Mouse (Mus musculus) right cerebral cortex, postnatal 10 days (tissue): Measurements from ENCODE around the gene Hist1h2an.
A peak's percentile ranks its signal among the peaks of the same experiment; 100 is the strongest.
"Not testable (repeated sequence)": the region's sequence is repeated elsewhere in the genome, so short reads cannot be mapped to it uniquely, and the experiment has no call there.

ENCODE experiments used
- DNase-seq, 2 experiments: peaks; one replicate each; pipeline ENCODE4 v3.0.0; 2021; ENCODE audit warnings: low spot score in 2 of 2

Hist1h2an gene

DNA sequence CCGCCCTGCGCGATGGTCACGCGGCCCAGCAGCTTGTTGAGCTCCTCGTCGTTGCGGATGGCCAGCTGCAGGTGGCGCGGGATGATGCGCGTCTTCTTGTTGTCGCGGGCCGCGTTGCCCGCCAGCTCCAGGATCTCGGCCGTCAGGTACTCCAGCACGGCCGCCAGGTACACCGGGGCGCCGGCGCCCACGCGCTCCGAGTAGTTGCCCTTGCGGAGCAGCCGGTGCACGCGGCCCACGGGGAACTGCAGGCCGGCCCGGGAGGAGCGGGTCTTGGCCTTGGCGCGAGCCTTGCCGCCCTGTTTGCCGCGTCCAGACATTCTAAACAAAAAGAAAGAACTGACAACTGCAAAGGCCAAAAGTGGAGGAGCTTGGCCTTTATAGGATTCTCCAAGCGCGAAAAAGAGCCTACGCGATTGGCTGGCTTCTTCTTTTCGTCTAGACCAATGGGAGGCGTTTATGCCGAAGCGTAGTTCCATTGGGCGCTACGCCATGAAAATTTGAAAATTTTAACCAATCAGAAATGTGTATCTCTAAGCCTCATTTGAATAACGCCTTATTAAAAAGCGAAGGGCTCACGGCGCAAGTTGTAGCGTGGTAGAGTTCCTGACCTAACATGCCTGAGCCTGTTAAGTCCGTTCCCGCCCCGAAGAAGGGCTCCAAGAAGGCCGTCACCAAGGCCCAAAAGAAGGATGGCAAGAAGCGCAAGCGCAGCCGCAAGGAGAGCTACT lies at the start of gene Hist1h2an, which contains the start of gene Hist1h2bp:
Hist1h2an (minus strand) TSS at position 320 of the 731 bp plus-strand sequence.
Hist1h2bp (plus strand) TSS at position 563 of the 731 bp plus-strand sequence.
- peak; percentile 92 to 95 for DNase-seq

DNA sequence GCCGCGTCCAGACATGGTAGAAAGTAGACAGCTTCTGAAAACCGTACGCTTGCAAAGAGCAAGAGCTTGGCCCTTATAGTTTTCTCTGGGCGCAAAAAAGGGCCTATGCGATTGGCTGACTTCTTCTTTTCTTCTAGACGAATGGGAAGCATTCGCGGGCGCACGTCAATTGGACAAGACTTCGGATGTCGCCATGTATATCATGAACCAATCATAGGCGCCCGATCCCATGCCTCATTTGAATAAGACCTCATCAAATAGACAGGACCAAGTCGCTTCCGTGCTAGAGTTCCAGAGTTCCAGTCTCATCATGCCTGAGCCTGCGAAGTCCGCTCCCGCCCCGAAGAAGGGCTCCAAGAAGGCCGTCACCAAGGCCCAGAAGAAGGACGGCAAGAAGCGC lies 46.4 kb upstream of the Hist1h2an start, which contains the start of the genes Hist1h2ap and Hist1h2br:
Hist1h2ap (minus strand) TSS at position 47 of the 400 bp plus-strand sequence.
Hist1h2br (plus strand) TSS at position 283 of the 400 bp plus-strand sequence.
- DNase-seq: not testable (repeated sequence)

DNA sequence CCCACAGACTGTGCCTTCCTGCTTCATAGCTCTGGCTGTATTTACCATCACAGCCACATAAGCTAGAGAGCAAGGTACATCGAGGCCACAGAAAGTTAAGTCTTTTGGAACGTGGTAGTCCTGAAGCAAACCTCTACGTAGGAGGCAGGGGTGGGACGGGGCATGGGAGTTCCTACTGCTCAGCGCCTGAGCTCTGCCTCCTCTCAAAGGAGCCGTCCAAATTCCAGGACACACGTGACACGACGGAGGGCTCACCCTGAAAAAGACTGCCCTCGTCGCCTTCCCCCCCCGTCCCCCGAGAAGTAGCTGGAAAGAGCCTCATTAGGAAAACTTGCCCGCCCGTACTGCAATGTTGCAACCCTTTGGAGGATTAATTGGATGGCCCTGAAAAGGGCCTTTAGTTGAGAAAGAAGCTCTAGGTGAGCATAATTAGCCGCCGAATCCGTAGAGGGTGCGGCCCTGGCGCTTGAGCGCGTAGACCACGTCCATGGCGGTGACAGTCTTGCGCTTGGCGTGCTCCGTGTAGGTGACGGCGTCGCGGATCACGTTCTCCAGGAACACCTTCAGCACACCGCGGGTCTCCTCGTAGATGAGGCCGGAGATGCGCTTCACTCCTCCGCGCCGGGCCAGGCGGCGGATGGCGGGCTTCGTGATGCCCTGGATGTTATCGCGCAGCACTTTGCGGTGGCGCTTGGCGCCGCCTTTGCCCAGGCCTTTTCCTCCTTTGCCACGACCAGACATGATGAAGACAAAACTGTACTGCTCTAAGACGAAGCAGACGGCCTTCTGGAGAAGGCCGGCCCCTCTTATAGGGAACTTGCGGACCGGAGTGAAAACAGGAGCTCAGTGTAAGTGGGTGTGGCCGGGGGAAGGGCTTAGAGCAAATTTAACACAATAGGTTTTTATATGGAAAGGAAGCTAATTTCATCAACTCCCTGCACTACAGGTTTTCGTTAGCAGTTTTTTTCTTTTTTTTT lies 44.7 kb upstream of the Hist1h2an start, which contains the start of gene Hist1h4n:
Hist1h4n (minus strand) TSS at position 779 of the 977 bp plus-strand sequence.
- DNase-seq: peak; percentile 24 to 45

DNA sequence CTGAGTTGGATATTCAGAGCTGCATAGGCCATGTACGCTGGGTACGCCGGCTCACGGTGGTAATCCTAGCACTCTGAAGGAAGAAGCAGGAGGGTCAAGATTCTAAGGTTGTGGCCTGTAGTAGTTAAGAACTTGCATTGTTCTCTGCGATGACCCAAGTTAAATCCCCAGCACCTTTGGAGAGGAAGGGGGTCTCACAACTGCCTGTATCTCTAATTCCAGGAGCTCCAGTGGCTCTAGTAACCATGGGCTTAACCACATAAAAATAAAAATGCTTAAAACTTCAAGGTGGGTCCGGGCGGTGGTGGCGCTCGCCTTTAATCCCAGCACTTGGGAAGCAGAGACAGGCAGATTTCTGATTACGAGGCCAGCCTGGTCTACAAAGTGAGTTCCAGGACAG lies 43.3 kb upstream of the Hist1h2an start:
- no peak for DNase-seq

DNA sequence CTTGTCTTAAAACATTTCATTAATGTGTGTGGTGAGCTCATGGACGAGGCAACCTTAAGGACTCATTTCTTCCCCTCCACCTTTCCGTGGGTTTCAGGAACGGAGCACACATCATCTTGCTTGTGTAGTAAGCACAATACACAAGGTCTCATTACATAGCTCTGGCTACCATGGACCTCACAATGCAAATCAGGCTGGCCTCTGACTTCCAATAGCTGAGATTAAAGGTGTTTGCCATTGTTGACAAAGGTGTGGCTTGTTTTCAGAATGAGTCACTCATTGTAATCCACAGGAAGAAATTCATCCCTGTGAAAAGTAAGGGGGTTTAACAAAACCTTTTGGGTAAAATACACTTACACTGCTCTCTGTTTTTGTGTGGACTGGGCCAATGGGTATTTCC lies 41.5 kb upstream of the Hist1h2an start:
- no peak for DNase-seq

DNA sequence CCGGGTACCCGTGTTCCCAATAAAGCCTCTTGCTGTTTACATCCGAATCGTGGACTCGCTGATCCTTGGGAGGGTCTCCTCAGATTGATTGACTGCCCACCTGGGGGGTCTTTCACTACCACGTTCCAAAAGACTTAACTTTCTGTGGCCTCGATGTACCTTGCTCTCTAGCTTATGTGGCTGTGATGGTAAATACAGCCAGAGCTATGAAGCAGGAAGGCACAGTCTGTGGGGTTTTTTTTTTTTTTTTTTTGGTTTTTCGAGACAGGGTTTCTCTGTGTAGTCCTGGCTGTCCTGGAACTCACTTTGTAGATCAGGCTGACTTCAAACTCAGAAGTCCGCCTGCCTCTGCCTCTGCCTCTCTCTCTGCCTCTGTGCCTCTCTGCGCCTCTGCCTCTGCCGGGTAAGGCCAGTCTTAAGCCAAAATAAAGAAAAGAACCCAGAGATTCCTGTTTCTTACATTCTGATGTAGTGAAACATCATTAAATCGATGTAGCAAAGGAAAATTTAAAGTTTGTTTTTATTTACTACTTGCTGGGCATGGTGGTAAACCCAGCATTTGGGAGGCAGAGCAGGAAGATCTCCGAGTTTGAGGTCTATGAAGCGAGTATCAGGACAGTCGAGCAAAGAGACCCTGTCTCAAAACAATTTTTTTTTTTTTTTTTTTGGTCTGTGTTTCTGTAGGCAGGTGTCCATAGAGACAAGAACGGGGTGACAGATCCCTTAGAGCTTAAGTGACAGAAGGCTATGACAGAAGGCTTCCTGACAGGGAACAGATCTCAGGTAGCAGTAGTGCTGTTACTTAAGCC lies 33.3 kb upstream of the Hist1h2an start:
- not testable (repeated sequence) for DNase-seq

DNA sequence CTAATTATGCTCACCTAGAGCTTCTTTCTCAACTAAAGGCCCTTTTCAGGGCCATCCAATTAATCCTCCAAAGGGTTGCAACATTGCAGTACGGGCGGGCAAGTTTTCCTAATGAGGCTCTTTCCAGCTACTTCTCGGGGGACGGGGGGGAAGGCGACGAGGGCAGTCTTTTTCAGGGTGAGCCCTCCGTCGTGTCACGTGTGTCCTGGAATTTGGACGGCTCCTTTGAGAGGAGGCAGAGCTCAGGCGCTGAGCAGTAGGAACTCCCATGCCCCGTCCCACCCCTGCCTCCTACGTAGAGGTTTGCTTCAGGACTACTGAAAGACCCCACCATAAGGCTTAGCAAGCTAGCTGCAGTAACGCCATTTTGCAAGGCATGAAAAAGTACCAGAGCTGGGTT lies 25.1 kb upstream of the Hist1h2an start:
- not testable (repeated sequence) for DNase-seq

DNA sequence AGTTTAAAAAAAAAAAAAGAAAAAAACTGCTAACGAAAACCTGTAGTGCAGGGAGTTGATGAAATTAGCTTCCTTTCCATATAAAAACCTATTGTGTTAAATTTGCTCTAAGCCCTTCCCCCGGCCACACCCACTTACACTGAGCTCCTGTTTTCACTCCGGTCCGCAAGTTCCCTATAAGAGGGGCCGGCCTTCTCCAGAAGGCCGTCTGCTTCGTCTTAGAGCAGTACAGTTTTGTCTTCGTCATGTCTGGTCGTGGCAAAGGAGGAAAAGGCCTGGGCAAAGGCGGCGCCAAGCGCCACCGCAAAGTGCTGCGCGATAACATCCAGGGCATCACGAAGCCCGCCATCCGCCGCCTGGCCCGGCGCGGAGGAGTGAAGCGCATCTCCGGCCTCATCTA lies 24.5 kb upstream of the Hist1h2an start, which contains the start of gene Hist1h4m:
Hist1h4m (plus strand) TSS at position 208 of the 400 bp plus-strand sequence.
- peak in 1 of 2 experiments; percentile 39 for DNase-seq

DNA sequence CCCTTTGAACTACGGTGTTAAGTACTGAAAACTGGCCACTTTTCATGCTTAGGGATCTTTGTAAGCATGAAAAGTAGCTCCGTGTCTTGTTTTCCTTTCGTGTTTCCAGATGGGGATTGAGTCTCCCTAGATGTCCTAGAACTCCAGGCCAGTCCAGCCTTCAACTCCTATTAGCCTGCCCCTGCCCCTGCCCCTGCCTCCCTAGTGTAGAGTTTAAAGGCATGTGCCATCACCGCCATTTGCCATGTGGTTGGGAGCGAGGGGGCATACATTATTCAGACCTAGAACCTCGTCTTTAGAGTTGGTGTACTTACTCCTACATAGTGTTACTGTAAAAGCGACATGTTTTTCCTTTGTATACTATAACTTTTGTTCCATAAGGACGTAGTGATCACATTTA lies 24.1 kb upstream of the Hist1h2an start:
- DNase-seq: not testable (repeated sequence)

DNA sequence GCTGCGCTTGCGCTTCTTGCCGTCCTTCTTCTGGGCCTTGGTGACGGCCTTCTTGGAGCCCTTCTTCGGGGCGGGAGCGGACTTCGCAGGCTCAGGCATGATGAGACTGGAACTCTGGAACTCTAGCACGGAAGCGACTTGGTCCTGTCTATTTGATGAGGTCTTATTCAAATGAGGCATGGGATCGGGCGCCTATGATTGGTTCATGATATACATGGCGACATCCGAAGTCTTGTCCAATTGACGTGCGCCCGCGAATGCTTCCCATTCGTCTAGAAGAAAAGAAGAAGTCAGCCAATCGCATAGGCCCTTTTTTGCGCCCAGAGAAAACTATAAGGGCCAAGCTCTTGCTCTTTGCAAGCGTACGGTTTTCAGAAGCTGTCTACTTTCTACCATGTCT lies 23.1 kb upstream of the Hist1h2an start, which contains the start of the genes Hist1h2bq and Hist1h2ao:
Hist1h2bq (minus strand) TSS at position 125 of the 400 bp plus-strand sequence.
Hist1h2ao (plus strand) TSS at position 393 of the 400 bp plus-strand sequence.
- DNase-seq: not testable (repeated sequence)

DNA sequence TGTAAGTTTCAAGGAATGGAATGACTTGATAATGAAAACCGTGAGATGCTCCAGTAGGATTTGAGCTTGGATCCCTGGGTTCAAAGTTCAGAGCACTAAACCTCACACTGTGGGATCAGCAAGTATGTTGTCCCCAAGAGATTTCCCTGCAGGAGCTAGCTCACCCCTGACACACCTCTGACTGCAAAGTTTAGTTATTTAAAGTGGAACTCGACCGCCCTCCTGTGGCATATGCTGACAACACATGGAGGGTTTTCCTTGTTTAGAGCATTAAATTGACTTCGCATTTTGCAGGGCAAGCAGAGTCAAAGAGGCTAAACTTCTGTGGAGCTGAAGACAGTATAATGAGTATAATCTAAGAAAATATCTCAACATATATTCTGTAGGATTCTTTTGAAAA lies 16.0 kb upstream of the Hist1h2an start:
- not testable (repeated sequence) for DNase-seq

DNA sequence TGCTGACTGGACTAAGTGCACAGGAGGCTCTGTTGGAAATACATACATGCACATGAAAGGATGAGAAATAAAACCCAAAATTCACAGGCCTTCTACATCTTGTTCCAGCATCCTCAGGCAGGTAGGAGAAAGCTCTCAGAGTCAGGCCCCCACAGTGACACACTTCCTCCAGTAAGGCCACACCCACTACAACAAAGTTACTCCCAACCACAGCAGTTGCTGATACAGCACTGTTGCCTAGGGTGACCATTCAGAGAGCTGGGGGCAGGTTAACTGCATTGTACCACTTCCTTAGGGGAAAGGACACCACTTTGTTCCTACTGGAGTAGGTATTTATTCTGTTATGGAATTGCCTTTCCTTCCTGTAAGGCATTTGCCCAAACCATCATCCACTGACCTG lies 10.1 kb upstream of the Hist1h2an start:
- DNase-seq: not testable (repeated sequence)

DNA sequence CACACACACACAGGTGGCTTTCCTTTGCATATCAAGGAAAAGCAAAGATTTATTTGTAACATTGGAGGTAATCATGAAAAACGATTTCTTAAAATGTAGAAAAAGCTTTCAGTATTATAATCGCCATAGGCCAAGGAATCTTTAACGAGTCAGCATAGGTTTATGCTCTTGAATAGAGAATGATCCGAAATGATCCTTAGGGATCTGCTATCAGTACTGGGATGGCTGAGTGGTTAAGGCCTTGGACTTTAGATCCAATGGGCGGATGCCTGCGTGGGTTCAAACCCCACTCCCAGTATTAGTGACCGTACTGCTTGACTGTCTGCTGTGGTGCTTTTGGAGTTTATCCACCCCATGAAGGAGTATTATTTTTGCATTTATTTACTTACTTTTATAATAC lies 8.6 kb upstream of the Hist1h2an start:
- DNase-seq: no peak

DNA sequence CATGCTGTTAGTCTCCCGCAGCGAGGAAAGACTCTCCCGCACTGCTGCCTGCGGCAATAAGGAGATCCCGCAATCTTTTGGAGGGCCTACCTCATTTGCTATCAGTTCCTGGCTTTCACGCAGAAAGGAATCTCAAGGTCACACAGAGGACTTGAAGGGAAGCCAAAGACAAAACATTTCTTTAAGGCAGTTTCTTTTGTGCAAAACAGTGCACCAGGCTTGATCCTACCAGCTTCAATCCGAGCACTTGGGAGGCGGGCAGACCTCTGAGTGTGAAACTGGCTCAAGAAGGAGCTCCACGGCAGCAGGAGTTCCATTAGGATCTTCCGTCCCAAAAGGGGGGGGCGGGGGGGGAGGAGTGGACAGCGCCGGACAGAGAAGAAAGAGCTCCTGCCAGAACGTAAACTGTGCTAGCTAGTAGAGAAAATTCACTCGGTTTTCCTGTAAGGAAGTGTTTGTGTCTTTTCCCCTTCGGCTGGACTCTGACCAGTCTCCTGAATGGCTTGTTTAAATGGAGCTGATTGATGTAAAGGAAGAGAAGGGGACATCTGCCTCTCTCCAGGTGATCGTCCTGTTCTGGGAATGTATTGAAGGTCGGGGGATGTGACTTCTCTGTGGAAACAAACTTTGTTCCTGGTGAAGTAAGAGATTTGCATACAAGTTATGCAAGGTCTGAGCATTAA lies 3.7 kb upstream of the Hist1h2an start:
- no peak for DNase-seq

DNA sequence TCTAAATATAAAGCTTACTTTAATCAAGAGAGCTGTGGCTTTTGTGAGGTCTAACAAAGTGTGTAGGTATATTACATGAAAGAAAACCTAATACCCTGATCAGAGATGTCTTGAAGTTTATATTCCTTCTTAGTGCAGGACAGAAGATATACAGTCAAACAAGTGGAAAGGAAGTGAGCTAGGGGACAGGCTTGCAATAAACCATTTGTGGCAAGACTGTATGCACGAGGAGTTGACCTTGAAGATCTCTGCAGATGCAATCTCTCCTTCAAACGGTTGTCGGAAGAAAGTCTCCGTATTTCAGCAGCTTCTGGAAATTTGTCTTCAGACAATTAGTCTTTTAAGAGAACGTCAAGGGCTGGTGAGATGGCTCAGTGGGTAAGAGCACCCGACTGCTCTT lies 2.9 kb upstream of the Hist1h2an start:
- no peak for DNase-seq

DNA sequence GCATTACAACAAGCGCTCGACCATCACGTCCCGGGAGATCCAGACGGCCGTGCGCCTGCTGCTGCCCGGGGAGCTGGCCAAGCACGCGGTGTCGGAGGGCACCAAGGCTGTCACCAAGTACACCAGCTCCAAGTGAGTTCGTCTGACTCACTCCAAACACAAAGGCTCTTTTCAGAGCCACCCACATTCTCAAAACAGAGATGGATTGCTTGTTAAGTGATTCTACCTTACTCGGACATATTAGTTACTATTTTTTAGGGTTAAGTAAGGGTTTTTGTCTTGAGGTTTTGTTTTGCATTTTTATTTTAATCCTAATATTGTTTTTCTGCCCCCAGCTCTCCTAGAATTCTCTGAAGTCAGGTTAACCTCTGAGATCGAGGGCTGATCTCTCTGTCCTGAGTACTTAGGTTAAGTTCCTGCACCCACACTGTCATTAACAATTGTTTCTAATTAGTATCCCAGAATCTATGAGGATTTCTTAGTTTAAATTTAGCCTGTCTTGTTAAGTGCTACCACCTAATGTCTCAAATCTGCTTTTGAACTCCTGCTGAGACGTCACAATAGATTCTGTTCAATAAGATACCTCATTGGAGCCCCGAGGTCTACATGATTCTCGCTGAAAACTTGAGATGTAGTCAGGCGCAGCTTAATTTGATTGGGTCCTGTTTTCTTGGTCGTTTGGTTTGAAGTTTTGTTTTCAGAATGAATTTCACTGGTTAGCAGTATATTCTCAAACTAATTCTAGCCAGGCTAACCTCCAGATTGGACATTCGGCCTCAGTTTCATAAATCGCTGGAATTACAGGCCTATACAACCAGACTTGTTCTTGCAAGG lies 959 bp upstream of the Hist1h2an start:
- no peak for DNase-seq

DNA sequence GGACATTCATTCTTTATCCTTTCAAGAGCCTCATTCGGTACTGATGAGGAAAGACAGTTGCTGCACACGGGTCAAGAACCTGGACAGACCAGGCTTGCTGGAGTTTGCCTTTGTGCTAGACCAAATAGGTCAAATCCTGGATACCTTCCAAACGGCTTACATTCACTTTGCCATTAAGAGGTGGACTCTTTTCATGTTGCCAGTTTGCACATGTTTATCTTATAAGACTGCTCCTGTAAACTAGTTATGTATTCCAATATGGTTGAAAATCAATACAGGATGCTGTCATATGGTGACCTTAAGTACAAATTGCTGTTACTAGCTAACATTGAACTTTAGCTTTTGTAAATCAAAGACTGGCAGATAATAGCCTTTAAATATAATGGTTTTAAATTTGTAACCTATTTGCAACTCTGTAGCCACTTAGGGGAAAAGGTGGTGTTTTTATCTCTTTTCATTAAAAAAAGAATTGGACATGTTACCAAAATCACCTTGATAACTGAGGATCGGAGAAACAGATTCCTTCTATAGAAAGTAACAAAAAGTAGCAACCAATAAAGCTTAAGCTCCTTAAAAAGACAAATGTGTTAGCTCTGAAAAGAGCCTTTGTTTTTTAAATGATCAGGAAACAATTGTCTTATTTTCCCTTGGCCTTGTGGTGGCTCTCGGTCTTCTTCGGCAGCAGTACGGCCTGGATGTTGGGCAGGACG lies 674 bp downstream of the Hist1h2an start:
- no peak for DNase-seq

DNA sequence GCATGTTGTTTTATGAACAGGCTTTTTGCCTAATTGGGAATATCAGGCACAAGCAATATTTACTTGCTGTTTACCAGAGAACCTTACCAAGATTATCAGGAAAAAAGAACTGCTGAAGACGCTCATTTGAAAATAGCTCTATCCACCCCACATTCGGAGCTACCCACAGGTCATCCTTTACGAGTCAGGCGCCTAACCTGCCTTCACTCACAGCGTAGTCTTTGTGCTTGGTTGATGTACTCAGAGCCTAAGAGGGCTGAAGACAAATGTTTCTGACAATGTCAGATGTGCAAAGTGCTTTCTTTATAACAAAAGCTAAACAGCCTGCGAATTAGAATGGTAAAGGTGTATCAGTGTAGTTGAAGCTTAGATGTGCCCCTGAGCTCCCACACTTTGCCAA lies 2.7 kb downstream of the Hist1h2an start:
- no peak for DNase-seq

DNA sequence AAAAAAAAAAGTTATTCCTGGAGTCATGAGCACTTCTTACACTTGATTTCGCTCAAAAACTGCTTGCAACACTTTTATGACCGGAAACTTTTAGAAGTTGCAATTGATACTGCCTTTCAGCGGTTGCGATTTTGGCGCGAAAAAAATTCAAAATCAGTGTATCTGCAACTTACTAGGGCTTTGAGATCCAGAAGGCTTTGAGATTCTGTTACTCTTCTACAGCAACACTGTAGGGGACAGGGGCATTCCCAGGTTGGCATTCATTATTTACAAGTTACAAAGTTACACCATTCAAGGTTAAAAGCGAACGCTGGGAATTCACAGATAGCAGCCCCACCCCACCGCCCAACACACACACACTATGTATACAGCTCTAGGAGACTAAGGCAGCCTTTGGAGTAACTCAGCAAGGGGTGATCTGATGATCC lies 3.3 kb downstream of the Hist1h2an start:
- no peak for DNase-seq
